Mouse (Mus musculus) heart, embryonic 10.5 days (tissue): Measurements from ENCODE around the gene Ldhal6b. TPM values are rescaled to one million over a fixed set of nuclear protein-coding genes. Genes with fewer than 3 reads are reported as not detected.

ENCODE experiments used
- DNase-seq: peaks from one replicate; pipeline ENCODE4 v3.0.0-alpha.2; 2017; ENCODE audit warnings: low spot score
- H3K27ac ChIP-seq: fragments of 300-500 bp; sonication (generic); 2 replicates; pipeline ENCODE4 v1.5.1; 2016; ENCODE audit warnings: mild to moderate bottlenecking
- H3K27me3 ChIP-seq: fragments of 300-500 bp; sonication (generic); 2 replicates; pipeline ENCODE4 v1.6.1; 2016; ENCODE audit warnings: mild to moderate bottlenecking; ENCODE audit not compliant: poor library complexity, insufficient read depth, severe bottlenecking
- H3K36me3 ChIP-seq: fragments of 300-500 bp; sonication (generic); 2 replicates; pipeline ENCODE4 v1.6.1; 2016; ENCODE audit warnings: mild to moderate bottlenecking, moderate library complexity
- H3K4me1 ChIP-seq: fragments of 300-500 bp; sonication (generic); 2 replicates; pipeline ENCODE4 v1.6.1; 2016; ENCODE audit warnings: mild to moderate bottlenecking
- H3K4me3 ChIP-seq: fragments of 300-500 bp; sonication (generic); 2 replicates; pipeline ENCODE4 v1.5.1; 2016; ENCODE audit warnings: mild to moderate bottlenecking, moderate library complexity
- H3K9me3 ChIP-seq: fragments of 300-500 bp; sonication (generic); 2 replicates; pipeline ENCODE4 v1.6.1; 2016; ENCODE audit warnings: mild to moderate bottlenecking, moderate library complexity
- WGBS: fragments of 180-500 bp; shearing (Covaris S2); methylation state at CpG from one replicate; pipeline ENCODE4 v1.1.7; 2016; 5-methylcytosine and 5-hydroxymethylcytosine counted together
- polyA plus RNA-seq: library from polyadenylated mRNA; unstranded; fragments of >200 nt; fragmentation: Nextera tagmentation; extraction: Ambion mirVana; gene quantifications from 2 replicates; pipeline ENCODE4 v1.2.1, GENCODE M21; 2016

Ldhal6b gene
- polyA plus RNA-seq, 1 experiment from 2014 or later: not detected

- Histone ChIP-seq H3K27ac (no peak overlapping the region), H3K4me1 (peaks cover 23% of the 10 kb centered on the region), H3K27me3 (peaks cover 45% of the 10 kb centered on the region), H3K4me3 (no peak overlapping the region), H3K36me3 (no peaks in the 10 kb centered on the region), H3K9me3 (no peaks in the 10 kb centered on the region)
- WGBS: 87% methylated on average over 6 of the region's 6 CpGs
- DNase-seq: no peak
These were observed 14.7 kb downstream of the Ldhal6b start for GRCm38 (mm10) chr17:5403885-5404284.

GRCm38 (mm10) chr17:5402624-5403023, 15.9 kb downstream of the Ldhal6b start:
- 35% methylated on average over 8 of the region's 8 CpGs for WGBS
- Histone ChIP-seq H3K4me3 (0 out of 2 replicates have a peak overlapping the region, but pooled peaks have one; percentile 36), H3K27ac (no peak overlapping the region), H3K4me1 (peaks cover 24% of the 10 kb centered on the region), H3K36me3 (no peaks in the 10 kb centered on the region), H3K27me3 (peaks cover 48% of the 10 kb centered on the region), H3K9me3 (no peaks in the 10 kb centered on the region)
- peak; percentile 95 for DNase-seq

GRCm38 (mm10) chr17:5402069-5402468, 16.5 kb downstream of the Ldhal6b start:
- peak; percentile 82 for DNase-seq
- Histone ChIP-seq H3K4me3 (peak overlapping the region; percentile 36), H3K27ac (0 out of 2 replicates have a peak overlapping the region, but pooled peaks have one; percentile 32), H3K36me3 (no peaks in the 10 kb centered on the region), H3K4me1 (peaks cover 26% of the 10 kb centered on the region), H3K27me3 (peaks cover 46% of the 10 kb centered on the region), H3K9me3 (no peaks in the 10 kb centered on the region)
- WGBS: 2% methylated on average over 9 of the region's 9 CpGs

GRCm38 (mm10) chr17:5401288-5401687, 17.3 kb downstream of the Ldhal6b start:
- Histone ChIP-seq H3K36me3 (no peaks in the 10 kb centered on the region), H3K4me1 (peaks cover 21% of the 10 kb centered on the region)
- WGBS: 83% methylated on average over 10 of the region's 10 CpGs

GRCm38 (mm10) chr17:5400435-5401090, 18.0 kb downstream of the Ldhal6b start:
- H3K27me3 ChIP-seq: peaks cover 45% of the 10 kb centered on the region
- H3K27ac ChIP-seq: no peak overlapping the region
- no peak for DNase-seq
- H3K4me3 ChIP-seq: no peak overlapping the region
- 68% methylated on average over 14 of the region's 14 CpGs for WGBS
- H3K4me1 ChIP-seq: peaks cover 20% of the 10 kb centered on the region
- no peaks in the 10 kb centered on the region for H3K9me3 ChIP-seq
- no peaks in the 10 kb centered on the region for H3K36me3 ChIP-seq

More at GRCm38 (mm10) chr17:5401288-5401687, 17.3 kb downstream of the Ldhal6b start:
- Histone ChIP-seq H3K4me3 (no peak overlapping the region), H3K9me3 (no peaks in the 10 kb centered on the region), H3K27me3 (peaks cover 50% of the 10 kb centered on the region), H3K27ac (no peak overlapping the region)
- no peak for DNase-seq

- Histone ChIP-seq H3K36me3 (no peaks in the 10 kb centered on the region), H3K27me3 (peaks cover 20% of the 10 kb centered on the region), H3K4me1 (peaks cover 10% of the 10 kb centered on the region), H3K27ac (peak overlapping the region; percentile 81), H3K9me3 (no peaks in the 10 kb centered on the region), H3K4me3 (peak overlapping the region; percentile 32; the same call in 1 of the 2 replicates)
- WGBS: 28% methylated on average over 33 of the region's 33 CpGs
- peak; percentile 92 for DNase-seq
These were observed 21.2 kb downstream of the Ldhal6b start for GRCm38 (mm10) chr17:5397148-5398007.

- WGBS: 77% methylated on average over 5 of the region's 5 CpGs
- H3K36me3 ChIP-seq: no peaks in the 10 kb centered on the region
- H3K4me1 ChIP-seq: 0 out of 2 replicates have a peak, but pooled peaks cover 2% of the 10 kb centered on the region
- H3K9me3 ChIP-seq: no peaks in the 10 kb centered on the region
- H3K4me3 ChIP-seq: no peak overlapping the region
- H3K27ac ChIP-seq: no peak overlapping the region
- DNase-seq: no peak
- H3K27me3 ChIP-seq: peaks cover 20% of the 10 kb centered on the region
These were observed 22.4 kb downstream of the Ldhal6b start for GRCm38 (mm10) chr17:5396213-5396612.

GRCm38 (mm10) chr17:5395454-5396205, 22.9 kb downstream of the Ldhal6b start:
- no peak for DNase-seq
- H3K9me3 ChIP-seq: no peaks in the 10 kb centered on the region
- H3K36me3 ChIP-seq: no peaks in the 10 kb centered on the region
- no peak overlapping the region for H3K27ac ChIP-seq
- peaks cover 18% of the 10 kb centered on the region for H3K27me3 ChIP-seq
- H3K4me1 ChIP-seq: peaks cover 4% of the 10 kb centered on the region
- WGBS: 82% methylated on average over 16 of the region's 16 CpGs
- no peak overlapping the region for H3K4me3 ChIP-seq

- WGBS: 46% methylated on average over 10 of the region's 10 CpGs
- Histone ChIP-seq H3K27ac (no peak overlapping the region), H3K4me3 (no peak overlapping the region), H3K36me3 (no peaks in the 10 kb centered on the region), H3K27me3 (0 out of 2 replicates have a peak, but pooled peaks cover 4% of the 10 kb centered on the region), H3K9me3 (no peaks in the 10 kb centered on the region), H3K4me1 (peaks cover 8% of the 10 kb centered on the region)
- no peak for DNase-seq
These were observed 27.9 kb downstream of the Ldhal6b start for GRCm38 (mm10) chr17:5390682-5391081.

GRCm38 (mm10) chr17:5388351-5388750, 30.2 kb downstream of the Ldhal6b start:
- no peak for DNase-seq
- no peaks in the 10 kb centered on the region for H3K9me3 ChIP-seq
- no peak overlapping the region for H3K27ac ChIP-seq
- no peak overlapping the region for H3K4me3 ChIP-seq
- 63% methylated on average over 3 of the region's 3 CpGs for WGBS
- no peaks in the 10 kb centered on the region for H3K36me3 ChIP-seq
- H3K4me1 ChIP-seq: peaks cover 8% of the 10 kb centered on the region
- H3K27me3 ChIP-seq: 0 out of 2 replicates have a peak, but pooled peaks cover 4% of the 10 kb centered on the region

- Histone ChIP-seq H3K9me3 (no peaks in the 10 kb centered on the region), H3K27me3 (0 out of 2 replicates have a peak, but pooled peaks cover 4% of the 10 kb centered on the region), H3K36me3 (no peaks in the 10 kb centered on the region), H3K27ac (no peak overlapping the region), H3K4me3 (no peak overlapping the region), H3K4me1 (peaks cover 10% of the 10 kb centered on the region)
- no peak for DNase-seq
- WGBS: 79% methylated on average over 12 of the region's 12 CpGs
These were observed 31.6 kb downstream of the Ldhal6b start for GRCm38 (mm10) chr17:5386885-5387545.

GRCm38 (mm10) chr17:5385694-5386093, 32.9 kb downstream of the Ldhal6b start:
- Histone ChIP-seq H3K4me3 (no peak overlapping the region), H3K27ac (no peak overlapping the region), H3K4me1 (peaks cover 9% of the 10 kb centered on the region), H3K9me3 (no peaks in the 10 kb centered on the region), H3K36me3 (no peaks in the 10 kb centered on the region), H3K27me3 (0 out of 2 replicates have a peak, but pooled peaks cover 4% of the 10 kb centered on the region)
- WGBS: 86% methylated on average over 1 of the region's 1 CpGs
- DNase-seq: no peak
